Mouse (Mus musculus): Measurements from ENCODE around the gene Gm21985. TPM values are rescaled to one million over a fixed set of nuclear protein-coding genes. Genes with fewer than 3 reads are reported as not detected.

Gene Gm21985
- polyA plus RNA-seq, 1 experiment from 2014 or later, result not detected

- Histone ChIP-seq H3K27me3 (ENCODE audit: insufficient read depth, low read length) (no peaks in the 10 kb centered on the region), H3K36me3 (ENCODE audit: insufficient read depth) (no peaks in the 10 kb centered on the region), H3K4me3 (ENCODE audit: low read depth, low read length) (peak within 1 kb of the TSS; percentile 74), H3K4me2 (peak within 1 kb of the TSS; percentile 95), H3K4me1 (ENCODE audit: insufficient read depth) (peaks cover 10% of the 10 kb centered on the region; the same call in 1 of the 2 replicates), H3K9me3 (ENCODE audit: low read depth, low read length) (no peaks in the 10 kb centered on the region), H3K9ac (peak within 1 kb of the TSS; percentile 71), H3K27ac (ENCODE audit: low read depth) (peak within 1 kb of the TSS; percentile 87)
- WGBS, result 1% methylated on average over 65 of the region's 85 CpGs
- peak; percentile 95 for ATAC-seq (ENCODE audit: insufficient read depth)
- TF ChIP-seq CTCF (IDR thresholded peaks at IDR 0.05; ENCODE audit: low read depth), result no peak
- peak; percentile 94 for DNase-seq
Measured at GRCm38 (mm10) chr2:112265448-112266241, 469 bp upstream of the Gm21985 start, which contains the start of gene Slc12a6. Gene Slc12a6 (plus strand): TSS chr2:112265825.

GRCm38 (mm10) chr2:112266780-112267179 is 666 bp downstream of the Gm21985 start:
- WGBS, result 23% methylated on average over 10 of the region's 10 CpGs
- Histone ChIP-seq H3K36me3 (ENCODE audit: insufficient read depth) (no peaks in the 10 kb centered on the region), H3K4me1 (ENCODE audit: insufficient read depth) (peaks cover 10% of the 10 kb centered on the region; the same call in 1 of the 2 replicates), H3K9me3 (ENCODE audit: low read depth, low read length) (no peaks in the 10 kb centered on the region), H3K4me3 (ENCODE audit: low read depth, low read length) (peak overlapping the region; percentile 74), H3K27ac (ENCODE audit: low read depth) (no peak overlapping the region), H3K9ac (peak overlapping the region; percentile 71), H3K4me2 (peak overlapping the region; percentile 95), H3K27me3 (ENCODE audit: insufficient read depth, low read length) (no peaks in the 10 kb centered on the region)
- no peak for TF ChIP-seq CTCF (IDR thresholded peaks at IDR 0.05; ENCODE audit: low read depth)
- no peak for ATAC-seq (ENCODE audit: insufficient read depth)
- DNase-seq, result peak; percentile 23

GRCm38 (mm10) chr2:112267547-112268269 is 1.6 kb downstream of the Gm21985 start:
- H3K4me1 ChIP-seq (ENCODE audit: insufficient read depth), result peaks cover 10% of the 10 kb centered on the region; the same call in 1 of the 2 replicates
- H3K9me3 ChIP-seq (ENCODE audit: low read depth, low read length), result no peaks in the 10 kb centered on the region
- H3K36me3 ChIP-seq (ENCODE audit: insufficient read depth), result no peaks in the 10 kb centered on the region
- peak overlapping the region; percentile 74 for H3K4me3 ChIP-seq (ENCODE audit: low read depth, low read length)
- DNase-seq (no peak), ATAC-seq (ENCODE audit: insufficient read depth) (no peak)
- no peak overlapping the region; the same call in 1 of the 2 replicates for H3K9ac ChIP-seq
- H3K27ac ChIP-seq (ENCODE audit: low read depth), result no peak overlapping the region
- TF ChIP-seq CTCF (IDR thresholded peaks at IDR 0.05; ENCODE audit: low read depth), result no peak
- peak overlapping the region; percentile 95 for H3K4me2 ChIP-seq
- no peaks in the 10 kb centered on the region for H3K27me3 ChIP-seq (ENCODE audit: insufficient read depth, low read length)
- WGBS, result 68% methylated on average over 8 of the region's 8 CpGs

- no peak for DNase-seq
- H3K27ac ChIP-seq (ENCODE audit: low read depth), result no peak overlapping the region
- peaks cover 6% of the 10 kb centered on the region; the same call in 1 of the 2 replicates for H3K4me1 ChIP-seq (ENCODE audit: insufficient read depth)
- H3K36me3 ChIP-seq (ENCODE audit: insufficient read depth), result no peaks in the 10 kb centered on the region
- H3K4me2 ChIP-seq, result no peak overlapping the region
- no peaks in the 10 kb centered on the region for H3K27me3 ChIP-seq (ENCODE audit: insufficient read depth, low read length)
- 84% methylated on average over 2 of the region's 2 CpGs for WGBS
- no peak for TF ChIP-seq CTCF (IDR thresholded peaks at IDR 0.05; ENCODE audit: low read depth)
- H3K9me3 ChIP-seq (ENCODE audit: low read depth, low read length), result no peaks in the 10 kb centered on the region
- no peak for ATAC-seq (ENCODE audit: insufficient read depth)
- H3K9ac ChIP-seq, result no peak overlapping the region
- no peak overlapping the region for H3K4me3 ChIP-seq (ENCODE audit: low read depth, low read length)
Measured at GRCm38 (mm10) chr2:112270011-112270410, 3.9 kb downstream of the Gm21985 start.

- Histone ChIP-seq H3K4me3 (ENCODE audit: low read depth, low read length) (no peak overlapping the region), H3K4me2 (no peak overlapping the region), H3K9ac (no peak overlapping the region), H3K27me3 (ENCODE audit: insufficient read depth, low read length) (no peaks in the 10 kb centered on the region), H3K4me1 (ENCODE audit: insufficient read depth) (no peaks in the 10 kb centered on the region), H3K36me3 (ENCODE audit: insufficient read depth) (no peaks in the 10 kb centered on the region), H3K9me3 (ENCODE audit: low read depth, low read length) (no peaks in the 10 kb centered on the region), H3K27ac (ENCODE audit: low read depth) (no peak overlapping the region)
- DNase-seq (no peak), ATAC-seq (ENCODE audit: insufficient read depth) (no peak)
- WGBS, result 84% methylated on average over 2 of the region's 2 CpGs
- TF ChIP-seq CTCF (IDR thresholded peaks at IDR 0.05; ENCODE audit: low read depth), result no peak
Measured at GRCm38 (mm10) chr2:112272909-112273308, 6.8 kb downstream of the Gm21985 start.

- TF ChIP-seq CTCF (IDR thresholded peaks at IDR 0.05; ENCODE audit: low read depth), result no peak
- Histone ChIP-seq H3K4me1 (ENCODE audit: insufficient read depth) (no peaks in the 10 kb centered on the region), H3K36me3 (ENCODE audit: insufficient read depth) (no peaks in the 10 kb centered on the region), H3K9me3 (ENCODE audit: low read depth, low read length) (no peaks in the 10 kb centered on the region), H3K4me3 (ENCODE audit: low read depth, low read length) (no peak overlapping the region), H3K9ac (no peak overlapping the region), H3K4me2 (no peak overlapping the region), H3K27me3 (ENCODE audit: insufficient read depth, low read length) (no peaks in the 10 kb centered on the region), H3K27ac (ENCODE audit: low read depth) (no peak overlapping the region)
- WGBS, result 85% methylated on average over 6 of the region's 6 CpGs
- DNase-seq (no peak), ATAC-seq (ENCODE audit: insufficient read depth) (no peak)
Measured at GRCm38 (mm10) chr2:112273474-112273873, 7.4 kb downstream of the Gm21985 start.

GRCm38 (mm10) chr2:112276870-112277269 is 10.8 kb downstream of the Gm21985 start:
- H3K27ac ChIP-seq (ENCODE audit: low read depth), result no peak overlapping the region
- TF ChIP-seq CTCF (IDR thresholded peaks at IDR 0.05; ENCODE audit: low read depth), result no peak
- no peak overlapping the region for H3K4me2 ChIP-seq
- H3K9me3 ChIP-seq (ENCODE audit: low read depth, low read length), result no peaks in the 10 kb centered on the region
- no peak for DNase-seq
- H3K36me3 ChIP-seq (ENCODE audit: insufficient read depth), result no peaks in the 10 kb centered on the region
- H3K4me3 ChIP-seq (ENCODE audit: low read depth, low read length), result no peak overlapping the region
- 74% methylated on average over 3 of the region's 3 CpGs for WGBS
- ATAC-seq (ENCODE audit: insufficient read depth), result no peak; the same call in 1 of the 2 replicates
- H3K4me1 ChIP-seq (ENCODE audit: insufficient read depth), result no peaks in the 10 kb centered on the region
- H3K27me3 ChIP-seq (ENCODE audit: insufficient read depth, low read length), result no peaks in the 10 kb centered on the region
- no peak overlapping the region for H3K9ac ChIP-seq
